Mouse (Mus musculus) right cerebral cortex, postnatal 14 days (tissue): ENCODE measurements around the gene B3glct.

ENCODE experiments used
- DNase-seq: peaks from one replicate; pipeline ENCODE4 v3.0.0; 2022

The B3glct gene

GRCm38 (mm10) chr5:149678100-149678989 is at the start of gene B3glct:
B3glct (plus strand) TSS chr5:149678230.
- peak; percentile 76 for DNase-seq

- DNase-seq: no peak
These were observed 43.5 kb upstream of the B3glct start for GRCm38 (mm10) chr5:149634409-149635035.

GRCm38 (mm10) chr5:149635556-149635955 is 42.5 kb upstream of the B3glct start:
- no peak for DNase-seq

GRCm38 (mm10) chr5:149636075-149636920 is 41.7 kb upstream of the B3glct start, which contains the start of gene Hsph1:
Hsph1 (minus strand) TSS chr5:149636376.
- DNase-seq: peak; percentile 97

- no peak for DNase-seq
These were observed 40.7 kb upstream of the B3glct start for GRCm38 (mm10) chr5:149637306-149637705.

GRCm38 (mm10) chr5:149641277-149641892 is 36.6 kb upstream of the B3glct start:
- no peak for DNase-seq

- DNase-seq: no peak
These were observed 35.7 kb upstream of the B3glct start for GRCm38 (mm10) chr5:149642366-149642765.

GRCm38 (mm10) chr5:149642783-149643509 is 35.1 kb upstream of the B3glct start:
- no peak for DNase-seq

GRCm38 (mm10) chr5:149647367-149648115 is 30.5 kb upstream of the B3glct start:
- no peak for DNase-seq

- DNase-seq: no peak
These were observed 29.8 kb upstream of the B3glct start for GRCm38 (mm10) chr5:149648196-149648595.

GRCm38 (mm10) chr5:149648895-149649406 is 29.1 kb upstream of the B3glct start:
- DNase-seq: no peak

- DNase-seq: no peak
These were observed 28.4 kb upstream of the B3glct start for GRCm38 (mm10) chr5:149649499-149650178.

GRCm38 (mm10) chr5:149650179-149650553 is 27.9 kb upstream of the B3glct start:
- DNase-seq: no peak

- DNase-seq: no peak
These were observed 22.4 kb upstream of the B3glct start for GRCm38 (mm10) chr5:149655636-149656035.

GRCm38 (mm10) chr5:149658022-149658421 is 20.0 kb upstream of the B3glct start:
- no peak for DNase-seq

- no peak for DNase-seq
These were observed 19.2 kb upstream of the B3glct start for GRCm38 (mm10) chr5:149658741-149659413.

- no peak for DNase-seq
These were observed 18.6 kb upstream of the B3glct start for GRCm38 (mm10) chr5:149659414-149659780.

GRCm38 (mm10) chr5:149661428-149661827 is 16.6 kb upstream of the B3glct start:
- DNase-seq: no peak

- no peak for DNase-seq
These were observed 15.1 kb upstream of the B3glct start for GRCm38 (mm10) chr5:149662980-149663379.

GRCm38 (mm10) chr5:149663417-149663816 is 14.6 kb upstream of the B3glct start:
- DNase-seq: no peak
